ENCODE assay signal across 20 mouse cellular contexts in genomic region chr7:119272621-119273020, GRCm38 (mm10).
"Had no signal": no experiment of that assay in that cellular context is flagged by ENCODE, and none has a peak within 500 bp of the region (broad histone marks: within the 10 kb centered on the region; RNA-seq: fewer than 3 reads in every experiment).

No protein-coding gene starts in this region.

- ATAC-seq: lung, postnatal 0 days; midbrain, embryonic 16.5 days had no signal

- H3K27me3 ChIP-seq: liver, embryonic 13.5 days; liver, embryonic 15.5 days; lung, embryonic 15.5 days; midbrain, embryonic 12.5 days had no signal

- H3K36me3 ChIP-seq: liver, embryonic 13.5 days; liver, embryonic 15.5 days; lung, embryonic 15.5 days; midbrain, embryonic 10.5 days; midbrain, embryonic 12.5 days had no signal

- H3K9ac ChIP-seq: liver, embryonic 13.5 days; liver, embryonic 15.5 days; lung, embryonic 15.5 days; midbrain, embryonic 12.5 days had no signal

- H3K4me3 ChIP-seq: liver, embryonic 13.5 days; liver, embryonic 15.5 days; lung, embryonic 15.5 days; midbrain, embryonic 10.5 days; midbrain, embryonic 12.5 days; myocyte had no signal

- H3K9me3 ChIP-seq: liver, embryonic 13.5 days; liver, embryonic 15.5 days; lung, embryonic 15.5 days; midbrain, embryonic 10.5 days; midbrain, embryonic 12.5 days had no signal

- H3K4me2 ChIP-seq: liver, embryonic 13.5 days; liver, embryonic 15.5 days; lung, embryonic 15.5 days; midbrain, embryonic 12.5 days had no signal

- H3K27ac ChIP-seq: liver, embryonic 15.5 days; lung, embryonic 15.5 days; midbrain, embryonic 10.5 days; midbrain, embryonic 12.5 days had no signal

- H3K4me1 ChIP-seq: lung, embryonic 15.5 days had no signal

- DNase-seq: liver, embryonic 13.5 days; lung, adult 18-20 months; lung, postnatal 14 days; lung, postnatal 4 days; midbrain, embryonic 14.5 days; retina, postnatal 1 day; right cerebral cortex, adult 18-20 months; right cerebral cortex, postnatal 25 days; right cerebral cortex, postnatal 4 days; spleen, adult 18-20 months; thymus, adult 18-20 months; thymus, postnatal 14 days; thymus, postnatal 36 days had no signal
